Comparison of ENCODE assay signal across 8 mouse cellular contexts in genomic region chr2:174437697-174437982, GRCm38 (mm10). TPM values are rescaled to one million over a fixed set of nuclear protein-coding genes. Genes with fewer than 3 reads are reported as not detected.
DNase-seq lines count a peak whose midpoint lies in the region; ATAC-seq and TF ChIP-seq lines count a peak whose summit lies in the region.

No protein-coding gene starts in this region.

- intact Hi-C loops in heart, postnatal 25 days (cut with DNase I), result no loop called here

- H3K4me2 ChIP-seq in hindbrain, embryonic 11.5 days (replicated peaks; ENCODE audit: low read depth, low read length), result peak overlapping the region; percentile 70; the same call in 1 of the 2 replicates
- H3K4me2 ChIP-seq in lung, embryonic 14.5 days, result peak overlapping the region; percentile 82

- H3K27ac ChIP-seq in hindbrain, embryonic 11.5 days (ENCODE audit: low read depth, low read length), result no peak overlapping the region
- no peak overlapping the region for H3K27ac ChIP-seq in lung, embryonic 14.5 days (ENCODE audit: low read depth)
- H3K27ac ChIP-seq in spleen, adult 2 months (ENCODE audit: insufficient read depth, low read length), result peak overlapping the region; percentile 94

- no peaks in the 10 kb centered on the region for H3K4me1 ChIP-seq in hindbrain, embryonic 11.5 days (replicated peaks; ENCODE audit: control insufficient read depth, insufficient read depth, low read length)
- peaks cover 21% of the 10 kb centered on the region for H3K4me1 ChIP-seq in lung, embryonic 14.5 days (ENCODE audit: insufficient read depth)
- peaks cover 37% of the 10 kb centered on the region for H3K4me1 ChIP-seq in spleen, adult 2 months (ENCODE audit: control insufficient read depth, insufficient read depth, insufficient read length)

- no peaks in the 10 kb centered on the region for H3K9me3 ChIP-seq in hindbrain, embryonic 11.5 days (ENCODE audit: control insufficient read depth, low read length)
- H3K9me3 ChIP-seq in lung, embryonic 14.5 days (ENCODE audit: low read depth, low read length), result no peaks in the 10 kb centered on the region

- 97% methylated on average over 4 of the region's 4 CpGs for WGBS in hindbrain, embryonic 11.5 days
- WGBS in lung, embryonic 14.5 days, result 90% methylated on average over 4 of the region's 4 CpGs
- WGBS in spleen, adult 2 months, result 29% methylated on average over 4 of the region's 4 CpGs

- no peak overlapping the region; the same call in 1 of the 2 replicates for H3K9ac ChIP-seq in hindbrain, embryonic 11.5 days (ENCODE audit: low read depth, low read length)
- peak overlapping the region; percentile 65; the same call in 1 of the 2 replicates for H3K9ac ChIP-seq in lung, embryonic 14.5 days

- H3K4me3 ChIP-seq in hindbrain, embryonic 11.5 days (ENCODE audit: low read depth, low read length), result no peak overlapping the region
- peak overlapping the region; percentile 64; the same call in 1 of the 2 replicates for H3K4me3 ChIP-seq in lung, embryonic 14.5 days (ENCODE audit: low read depth, low read length)
- H3K4me3 ChIP-seq in spleen, adult 2 months (ENCODE audit: extremely low read depth, insufficient read depth, insufficient read length), result peak overlapping the region; percentile 91

- H3K36me3 ChIP-seq in hindbrain, embryonic 11.5 days (ENCODE audit: control insufficient read depth, insufficient read depth, low read length), result no peaks in the 10 kb centered on the region
- H3K36me3 ChIP-seq in lung, embryonic 14.5 days (ENCODE audit: insufficient read depth), result peaks cover 17% of the 10 kb centered on the region; the same call in 1 of the 2 replicates
- peaks cover 11% of the 10 kb centered on the region for H3K36me3 ChIP-seq in spleen, adult 2 months (ENCODE audit: control insufficient read depth, insufficient read depth, low read length)

- DNase-seq in heart, adult 18-20 months, result peak; percentile 38 to 78
- DNase-seq in heart, postnatal 25 days (ENCODE audit: low spot score), result no peak
- DNase-seq in hindbrain, embryonic 11.5 days (ENCODE audit: low spot score), result no peak
- no peak for DNase-seq in lung, embryonic 14.5 days
- peak; percentile 63 to 73 for DNase-seq in spleen, adult 2 months (ENCODE audit: low read depth in 1 of 2, low spot score in 2 of 2)
- DNase-seq in testis, postnatal 10 days (ENCODE audit: low spot score), result no peak
- DNase-seq in MN1 (ENCODE audit: low spot score), result no peak

- ATAC-seq in common myeloid progenitor, adult 5-6 weeks (replicated peaks; ENCODE audit: low read depth, poor library complexity, severe bottlenecking), result peak; percentile 51
- no peak for ATAC-seq in hindbrain, embryonic 11.5 days (ENCODE audit: low FRiP score)
- no peak for ATAC-seq in lung, embryonic 14.5 days (ENCODE audit: insufficient read depth)

- TF ChIP-seq POLR2A in spleen, adult 2 months (IDR thresholded peaks at IDR 0.05; ENCODE audit: low read depth, low read length), result peak; percentile 40; the same call in 1 of the 2 replicates

- H3K27me3 ChIP-seq in hindbrain, embryonic 11.5 days (ENCODE audit: control insufficient read depth, insufficient read depth, low read length), result no peaks in the 10 kb centered on the region
- H3K27me3 ChIP-seq in lung, embryonic 14.5 days (ENCODE audit: insufficient read depth, low read length), result no peaks in the 10 kb centered on the region
- H3K27me3 ChIP-seq in spleen, adult 2 months (ENCODE audit: control insufficient read depth, insufficient read depth, low read length), result no peaks in the 10 kb centered on the region

- no peak for TF ChIP-seq CTCF in lung, embryonic 14.5 days (IDR thresholded peaks at IDR 0.05; ENCODE audit: low read depth)
- TF ChIP-seq CTCF in spleen, adult 2 months (IDR thresholded peaks at IDR 0.05; ENCODE audit: extremely low read depth, insufficient read depth, insufficient read length, insufficient replicate concordance), result no peak

RNA-seq across cellular contexts. Expression of gene Ctsz, which starts 1.2 kb away (rescaled TPM):
- 10 to 100 TPM; 30.0 to 40.1 TPM for total RNA-seq in heart, adult 18-20 months (2021)
- total RNA-seq in heart, postnatal 25 days (2021), result 10 to 100 TPM; 29.8 to 30.8 TPM
- 104 and 125 TPM in 2 replicates for total RNA-seq in common myeloid progenitor, adult 5-6 weeks (2017)
- polyA plus RNA-seq in hindbrain, embryonic 11.5 days (2014; fragmentation: Nextera tagmentation; extraction: Ambion mirVana), result 90.2 and 93.7 TPM in 2 replicates
- 172 and 179 TPM in 2 replicates for polyA plus RNA-seq in lung, embryonic 14.5 days (2014; fragmentation: Nextera tagmentation; extraction: Ambion mirVana)
- 307 and 356 TPM in 2 replicates for polyA plus RNA-seq in spleen, adult 2 months (2012; rRNA removed)

RNA-seq across cellular contexts. Expression of gene Tubb1, which starts 12.9 kb away (rescaled TPM):
- total RNA-seq in heart, adult 18-20 months (2021), result 1 to 10 TPM; 3.5 to 4.5 TPM
- total RNA-seq in heart, postnatal 25 days (2021), result 1 to 10 TPM; 3.0 to 5.8 TPM
- 2.0 TPM in 1 of 2 replicates, not detected in the other for total RNA-seq in common myeloid progenitor, adult 5-6 weeks (2017)
- polyA plus RNA-seq in hindbrain, embryonic 11.5 days (2014; fragmentation: Nextera tagmentation; extraction: Ambion mirVana), result 5.3 and 5.7 TPM in 2 replicates
- polyA plus RNA-seq in lung, embryonic 14.5 days (2014; fragmentation: Nextera tagmentation; extraction: Ambion mirVana), result 7.2 and 10.0 TPM in 2 replicates
- 58.7 and 75.4 TPM in 2 replicates for polyA plus RNA-seq in spleen, adult 2 months (2012; rRNA removed)

RNA-seq across cellular contexts. Expression of gene Nelfcd, which starts 22.0 kb away (rescaled TPM):
- 10 to 100 TPM; 27.9 to 29.7 TPM for total RNA-seq in heart, adult 18-20 months (2021)
- 10 to 100 TPM; 29.0 to 30.1 TPM for total RNA-seq in heart, postnatal 25 days (2021)
- 39.3 and 43.1 TPM in 2 replicates for total RNA-seq in common myeloid progenitor, adult 5-6 weeks (2017)
- polyA plus RNA-seq in hindbrain, embryonic 11.5 days (2014; fragmentation: Nextera tagmentation; extraction: Ambion mirVana), result 158 and 163 TPM in 2 replicates
- polyA plus RNA-seq in lung, embryonic 14.5 days (2014; fragmentation: Nextera tagmentation; extraction: Ambion mirVana), result 143 and 144 TPM in 2 replicates
- polyA plus RNA-seq in spleen, adult 2 months (2012; rRNA removed), result 45.3 and 54.0 TPM in 2 replicates

RNA-seq across cellular contexts. Expression of gene Atp5e, which starts 26.3 kb away (rescaled TPM):
- total RNA-seq in heart, adult 18-20 months (2021), result 1,000 to 10,000 TPM; 1,683 to 1,862 TPM
- 1,000 to 10,000 TPM; 1,566 to 1,609 TPM for total RNA-seq in heart, postnatal 25 days (2021)
- 252 and 315 TPM in 2 replicates for total RNA-seq in common myeloid progenitor, adult 5-6 weeks (2017)
- 686 and 740 TPM in 2 replicates for polyA plus RNA-seq in hindbrain, embryonic 11.5 days (2014; fragmentation: Nextera tagmentation; extraction: Ambion mirVana)
- 838 and 911 TPM in 2 replicates for polyA plus RNA-seq in lung, embryonic 14.5 days (2014; fragmentation: Nextera tagmentation; extraction: Ambion mirVana)
- polyA plus RNA-seq in spleen, adult 2 months (2012; rRNA removed), result 183 and 221 TPM in 2 replicates

RNA-seq across cellular contexts. Expression of gene Prelid3b, which starts 35.2 kb away (rescaled TPM):
- total RNA-seq in heart, adult 18-20 months (2021), result 10 to 100 TPM; 55.5 to 60.0 TPM
- 10 to 100 TPM; 65.1 to 68.1 TPM for total RNA-seq in heart, postnatal 25 days (2021)
- total RNA-seq in common myeloid progenitor, adult 5-6 weeks (2017), result 130 and 142 TPM in 2 replicates
- 130 and 141 TPM in 2 replicates for polyA plus RNA-seq in hindbrain, embryonic 11.5 days (2014; fragmentation: Nextera tagmentation; extraction: Ambion mirVana)
- 116 and 117 TPM in 2 replicates for polyA plus RNA-seq in lung, embryonic 14.5 days (2014; fragmentation: Nextera tagmentation; extraction: Ambion mirVana)
- polyA plus RNA-seq in spleen, adult 2 months (2012; rRNA removed), result 21.6 and 22.2 TPM in 2 replicates

Comparison
In these comparisons a context has a peak if more than half of its experiments do, and no peak if none do; other contexts are left out.
1. DNase-seq: peak in heart, adult 18-20 months (2 of 2) and spleen, adult 2 months (2 of 2); none in heart, postnatal 25 days (single experiment), hindbrain, embryonic 11.5 days (single experiment), lung, embryonic 14.5 days (single experiment), testis, postnatal 10 days (single experiment) and MN1 (single experiment).